Mouse (Mus musculus) intestine, embryonic 16.5 days (tissue): ENCODE data around the gene Syn3. TPM values are rescaled to one million over a fixed set of nuclear protein-coding genes. Genes with fewer than 3 reads are reported as not detected.
"Not testable (repeated sequence)": the region's sequence is repeated elsewhere in the genome, so short reads cannot be mapped to it uniquely, and the experiment has no call there.

Experiments used
- ATAC-seq: fragments of 200-750 bp; cut with Nextera tagmentation; 2 replicates; pipeline ENCODE4 v1.8.0; 2017; ENCODE audit warnings: moderate TSS enrichment, moderate library complexity
- H3K27ac ChIP-seq: fragments of 300-500 bp; sonication (generic); 2 replicates; pipeline ENCODE4 v1.5.1; 2014; ENCODE audit warnings: mild to moderate bottlenecking, low read length
- H3K27me3 ChIP-seq: fragments of 300-500 bp; sonication (generic); replicated peaks from 2 replicates; pipeline ENCODE4 v1.6.1; 2014; ENCODE audit warnings: low read length, control low read depth, mixed read lengths; ENCODE audit not compliant: control insufficient read depth, insufficient read depth
- H3K36me3 ChIP-seq: fragments of 300-500 bp; sonication (generic); 2 replicates; pipeline ENCODE4 v1.6.1; 2014; ENCODE audit warnings: low read length, control low read depth; ENCODE audit not compliant: control insufficient read depth, insufficient read depth
- H3K4me1 ChIP-seq: fragments of 300-500 bp; sonication (generic); 2 replicates; pipeline ENCODE4 v1.6.1; 2014; ENCODE audit warnings: low read length, control low read depth, mixed read lengths; ENCODE audit not compliant: control insufficient read depth, insufficient read depth
- H3K4me2 ChIP-seq: fragments of 300-500 bp; sonication (generic); 2 replicates; pipeline ENCODE4 v1.6.1; 2014; ENCODE audit warnings: low read depth, low read length, control low read depth
- H3K4me3 ChIP-seq: fragments of 300-500 bp; sonication (generic); 2 replicates; pipeline ENCODE4 v1.5.1; 2014; ENCODE audit warnings: mild to moderate bottlenecking, low read length
- H3K9ac ChIP-seq: fragments of 300-500 bp; sonication (generic); 2 replicates; pipeline ENCODE4 v1.6.1; 2014; ENCODE audit warnings: low read depth, low read length
- H3K9me3 ChIP-seq: fragments of 300-500 bp; sonication (generic); 2 replicates; pipeline ENCODE4 v1.6.1; 2016; ENCODE audit warnings: low read length, control low read depth; ENCODE audit not compliant: control insufficient read depth
- WGBS: fragments of 180-500 bp; shearing (Covaris S2); extraction: QIAGEN DNeasy Blood & Tissue Kit; methylation state at CpG from one replicate; pipeline ENCODE4 v1.1.7; 2014; 5-methylcytosine and 5-hydroxymethylcytosine counted together
- polyA plus RNA-seq: library from polyadenylated mRNA; unstranded; fragments of >200 nt; fragmentation: Nextera tagmentation; extraction: Ambion mirVana; gene quantifications from 2 replicates; pipeline ENCODE4 v1.2.1, GENCODE M21; 2015

Gene Syn3
- polyA plus RNA-seq, 1 experiment from 2014 or later = 2.3 TPM

GRCm38 (mm10) chr10:86126478-86126877, 372.2 kb downstream of the Syn3 start:
- Histone ChIP-seq H3K4me3 (no peak overlapping the region), H3K4me2 (no peak overlapping the region), H3K36me3 (no peaks in the 10 kb centered on the region), H3K27me3 (no peaks in the 10 kb centered on the region), H3K9me3 (no peaks in the 10 kb centered on the region), H3K4me1 (no peaks in the 10 kb centered on the region), H3K27ac (no peak overlapping the region), H3K9ac (no peak overlapping the region)
- no peak for ATAC-seq
- WGBS = 82% methylated on average over 11 of the region's 11 CpGs

GRCm38 (mm10) chr10:86125421-86125820, 373.3 kb downstream of the Syn3 start:
- no peaks in the 10 kb centered on the region for H3K27me3 ChIP-seq

GRCm38 (mm10) chr10:86124115-86124514, 374.6 kb downstream of the Syn3 start:
- H3K4me2 ChIP-seq = no peak overlapping the region
- no peaks in the 10 kb centered on the region for H3K36me3 ChIP-seq
- H3K9me3 ChIP-seq = no peaks in the 10 kb centered on the region
- H3K4me3 ChIP-seq = no peak overlapping the region
- H3K4me1 ChIP-seq = no peaks in the 10 kb centered on the region
- no peak for ATAC-seq
- no peak overlapping the region for H3K9ac ChIP-seq
- no peaks in the 10 kb centered on the region for H3K27me3 ChIP-seq
- no peak overlapping the region for H3K27ac ChIP-seq
- 60% methylated on average over 4 of the region's 4 CpGs for WGBS

More at GRCm38 (mm10) chr10:86125421-86125820, 373.3 kb downstream of the Syn3 start:
- H3K4me1 ChIP-seq = no peaks in the 10 kb centered on the region
- no peak overlapping the region for H3K9ac ChIP-seq
- no peak for ATAC-seq
- H3K27ac ChIP-seq = no peak overlapping the region
- H3K36me3 ChIP-seq = no peaks in the 10 kb centered on the region
- H3K9me3 ChIP-seq = no peaks in the 10 kb centered on the region
- WGBS = 90% methylated on average over 2 of the region's 2 CpGs
- no peak overlapping the region for H3K4me2 ChIP-seq
- no peak overlapping the region for H3K4me3 ChIP-seq

GRCm38 (mm10) chr10:86123224-86123623, 375.5 kb downstream of the Syn3 start:
- 81% methylated on average over 2 of the region's 2 CpGs for WGBS
- H3K4me3 ChIP-seq = no peak overlapping the region

GRCm38 (mm10) chr10:86122456-86122855, 376.2 kb downstream of the Syn3 start:
- not testable (repeated sequence) for ATAC-seq, H3K4me1 ChIP-seq, H3K4me2 ChIP-seq, H3K9ac ChIP-seq, H3K36me3 ChIP-seq, H3K27ac ChIP-seq, H3K9me3 ChIP-seq, H3K27me3 ChIP-seq, H3K4me3 ChIP-seq
- WGBS = 92% methylated on average over 10 of the region's 10 CpGs

More at GRCm38 (mm10) chr10:86123224-86123623, 375.5 kb downstream of the Syn3 start:
- no peaks in the 10 kb centered on the region for H3K36me3 ChIP-seq
- no peaks in the 10 kb centered on the region for H3K9me3 ChIP-seq
- no peak for ATAC-seq
- H3K27ac ChIP-seq = no peak overlapping the region
- H3K9ac ChIP-seq = no peak overlapping the region
- H3K4me1 ChIP-seq = no peaks in the 10 kb centered on the region
- H3K4me2 ChIP-seq = no peak overlapping the region
- no peaks in the 10 kb centered on the region for H3K27me3 ChIP-seq

- no peaks in the 10 kb centered on the region for H3K27me3 ChIP-seq
- H3K4me2 ChIP-seq = no peak overlapping the region
- no peaks in the 10 kb centered on the region for H3K4me1 ChIP-seq
- no peak overlapping the region for H3K4me3 ChIP-seq
- ATAC-seq = no peak
- 75% methylated on average over 2 of the region's 2 CpGs for WGBS
- no peak overlapping the region for H3K9ac ChIP-seq
- H3K9me3 ChIP-seq = no peaks in the 10 kb centered on the region
- H3K36me3 ChIP-seq = no peaks in the 10 kb centered on the region
- H3K27ac ChIP-seq = no peak overlapping the region
These were observed 382.4 kb downstream of the Syn3 start for GRCm38 (mm10) chr10:86116268-86116667.

- Histone ChIP-seq H3K9ac (no peak overlapping the region), H3K4me3 (no peak overlapping the region), H3K4me2 (no peak overlapping the region), H3K36me3 (no peaks in the 10 kb centered on the region), H3K27ac (no peak overlapping the region), H3K4me1 (no peaks in the 10 kb centered on the region), H3K9me3 (no peaks in the 10 kb centered on the region), H3K27me3 (no peaks in the 10 kb centered on the region)
- 62% methylated on average over 5 of the region's 5 CpGs for WGBS
- no peak for ATAC-seq
These were observed 384.3 kb downstream of the Syn3 start for GRCm38 (mm10) chr10:86114431-86114848.

GRCm38 (mm10) chr10:86108797-86109196, 389.9 kb downstream of the Syn3 start:
- H3K4me2 ChIP-seq = no peak overlapping the region
- no peak for ATAC-seq
- H3K4me3 ChIP-seq = no peak overlapping the region
- no peak overlapping the region for H3K9ac ChIP-seq
- H3K36me3 ChIP-seq = no peaks in the 10 kb centered on the region
- H3K27me3 ChIP-seq = no peaks in the 10 kb centered on the region
- H3K4me1 ChIP-seq = no peaks in the 10 kb centered on the region
- WGBS = 90% methylated on average over 4 of the region's 4 CpGs
- H3K9me3 ChIP-seq = no peaks in the 10 kb centered on the region
- no peak overlapping the region for H3K27ac ChIP-seq

GRCm38 (mm10) chr10:86107681-86108080, 391.0 kb downstream of the Syn3 start:
- H3K27ac ChIP-seq = no peak overlapping the region
- H3K4me1 ChIP-seq = no peaks in the 10 kb centered on the region
- H3K9ac ChIP-seq = no peak overlapping the region
- 65% methylated on average over 4 of the region's 4 CpGs for WGBS
- no peaks in the 10 kb centered on the region for H3K36me3 ChIP-seq
- no peaks in the 10 kb centered on the region for H3K9me3 ChIP-seq
- no peak overlapping the region for H3K4me3 ChIP-seq
- H3K27me3 ChIP-seq = no peaks in the 10 kb centered on the region
- no peak for ATAC-seq
- no peak overlapping the region for H3K4me2 ChIP-seq

GRCm38 (mm10) chr10:86103976-86104375, 394.7 kb downstream of the Syn3 start:
- Histone ChIP-seq H3K27me3 (no peaks in the 10 kb centered on the region), H3K9me3 (peaks cover 5% of the 10 kb centered on the region; the same call in 1 of the 2 replicates), H3K9ac (no peak overlapping the region), H3K4me2 (no peak overlapping the region), H3K27ac (no peak overlapping the region), H3K4me3 (no peak overlapping the region), H3K36me3 (no peaks in the 10 kb centered on the region), H3K4me1 (no peaks in the 10 kb centered on the region)
- ATAC-seq = no peak
